Mouse (Mus musculus) liver, embryonic 11.5 days (tissue): ENCODE results near the gene Lipe. TPM values are rescaled to one million over a fixed set of nuclear protein-coding genes. Genes with fewer than 3 reads are reported as not detected.

ENCODE experiments used
- ATAC-seq: fragments of 200-750 bp; cut with Nextera tagmentation; replicated peaks from 2 replicates; pipeline ENCODE4 v1.8.0; 2017; ENCODE audit warnings: moderate number of reproducible peaks, mild to moderate bottlenecking, moderate TSS enrichment, moderate library complexity; ENCODE audit not compliant: low FRiP score
- DNase-seq: peaks from one replicate; pipeline ENCODE4 v3.0.0-alpha.2; 2017; ENCODE audit warnings: low spot score
- H3K27ac ChIP-seq: fragments of 300-500 bp; sonication (generic); 2 replicates; pipeline ENCODE4 v1.5.1; 2014; ENCODE audit warnings: mild to moderate bottlenecking, low read depth, low read length, control low read depth
- H3K27me3 ChIP-seq: fragments of 300-500 bp; sonication (generic); replicated peaks from 2 replicates; pipeline ENCODE4 v1.6.1; 2014; ENCODE audit warnings: low read length, mixed read lengths; ENCODE audit not compliant: control insufficient read depth, insufficient read depth
- H3K36me3 ChIP-seq: fragments of 300-500 bp; sonication (generic); 2 replicates; pipeline ENCODE4 v1.6.1; 2014; ENCODE audit warnings: mild to moderate bottlenecking, low read length, moderate library complexity, mixed read lengths; ENCODE audit not compliant: control insufficient read depth, insufficient read depth
- H3K4me1 ChIP-seq: fragments of 300-500 bp; sonication (generic); replicated peaks from 2 replicates; pipeline ENCODE4 v1.6.1; 2014; ENCODE audit warnings: low read length, mixed read lengths; ENCODE audit not compliant: control insufficient read depth, insufficient read depth
- H3K4me2 ChIP-seq: fragments of 300-500 bp; sonication (generic); 2 replicates; pipeline ENCODE4 v1.6.1; 2014; ENCODE audit warnings: mild to moderate bottlenecking, control low read depth, moderate library complexity
- H3K4me3 ChIP-seq: fragments of 300-500 bp; sonication (generic); 2 replicates; pipeline ENCODE4 v1.5.1; 2014; ENCODE audit warnings: low read depth, low read length, control low read depth
- H3K9ac ChIP-seq: fragments of 300-500 bp; sonication (generic); 2 replicates; pipeline ENCODE4 v1.6.1; 2014; ENCODE audit warnings: low read depth, low read length, control low read depth
- H3K9me3 ChIP-seq: fragments of 300-500 bp; sonication (generic); 2 replicates; pipeline ENCODE4 v1.6.1; 2016; ENCODE audit warnings: low read length, inconsistent platforms, mixed read lengths; ENCODE audit not compliant: control insufficient read depth
- WGBS: fragments of 180-500 bp; shearing (Covaris S2); extraction: QIAGEN DNeasy Blood & Tissue Kit; methylation state at CpG from one replicate; pipeline ENCODE4 v1.1.7; 2014; 5-methylcytosine and 5-hydroxymethylcytosine counted together
- polyA plus RNA-seq: library from polyadenylated mRNA; unstranded; fragments of >200 nt; fragmentation: Nextera tagmentation; extraction: Ambion mirVana; gene quantifications from 2 replicates; pipeline ENCODE4 v1.2.1, GENCODE M21; 2014

Gene Lipe
- polyA plus RNA-seq, 1 experiment from 2014 or later, result 2.3 TPM

GRCm38 (mm10) chr7:25339329-25339728 is 59.2 kb downstream of the Lipe start:
- H3K4me1 ChIP-seq, result no peaks in the 10 kb centered on the region
- H3K9ac ChIP-seq, result no peak overlapping the region
- ATAC-seq, result no peak
- DNase-seq, result no peak
- H3K4me2 ChIP-seq, result no peak overlapping the region
- peaks cover 2% of the 10 kb centered on the region; the same call in 1 of the 2 replicates for H3K36me3 ChIP-seq
- WGBS, result 86% methylated on average over 9 of the region's 9 CpGs
- H3K4me3 ChIP-seq, result no peak overlapping the region
- H3K9me3 ChIP-seq, result no peaks in the 10 kb centered on the region
- H3K27me3 ChIP-seq, result no peaks in the 10 kb centered on the region
- H3K27ac ChIP-seq, result no peak overlapping the region

- Histone ChIP-seq H3K36me3 (peaks cover 9% of the 10 kb centered on the region; the same call in 1 of the 2 replicates), H3K4me3 (no peak overlapping the region), H3K27me3 (no peaks in the 10 kb centered on the region), H3K4me2 (no peak overlapping the region), H3K9me3 (no peaks in the 10 kb centered on the region), H3K9ac (no peak overlapping the region), H3K27ac (no peak overlapping the region), H3K4me1 (peaks cover 2% of the 10 kb centered on the region; the same call in 1 of the 2 replicates)
- DNase-seq (no peak), ATAC-seq (no peak)
- WGBS, result 82% methylated on average over 12 of the region's 12 CpGs
These were observed 64.0 kb downstream of the Lipe start for GRCm38 (mm10) chr7:25334472-25334871.

- no peak overlapping the region for H3K4me2 ChIP-seq
- peaks cover 2% of the 10 kb centered on the region; the same call in 1 of the 2 replicates for H3K4me1 ChIP-seq
- no peak overlapping the region for H3K27ac ChIP-seq
- H3K9ac ChIP-seq, result no peak overlapping the region
- peaks cover 9% of the 10 kb centered on the region; the same call in 1 of the 2 replicates for H3K36me3 ChIP-seq
- H3K9me3 ChIP-seq, result no peaks in the 10 kb centered on the region
- no peak overlapping the region for H3K4me3 ChIP-seq
- DNase-seq (peak; percentile 58), ATAC-seq (peak; percentile 65; the same call in 1 of the 2 replicates)
- 42% methylated on average over 16 of the region's 16 CpGs for WGBS
- H3K27me3 ChIP-seq, result no peaks in the 10 kb centered on the region
These were observed 64.8 kb downstream of the Lipe start for GRCm38 (mm10) chr7:25333596-25334307.

Other genes with a start within 250 kb of the Lipe start
- 2.2 and 3.2 TPM in 2 replicates for gene Pou2f2, start 219.0 kb downstream of the Lipe start, polyA plus RNA-seq
- gene Dedd2, start 178.1 kb downstream of the Lipe start, polyA plus RNA-seq, result 19.6 and 21.1 TPM in 2 replicates
- 4.0 and 4.2 TPM in 2 replicates for gene Zfp526, start 177.3 kb downstream of the Lipe start, polyA plus RNA-seq
- 11.0 and 13.0 TPM in 2 replicates for gene Gsk3a, start 160.9 kb downstream of the Lipe start, polyA plus RNA-seq
- 13.8 and 16.4 TPM in 2 replicates for gene Erf, start 147.9 kb downstream of the Lipe start, polyA plus RNA-seq
- gene Cic, start 131.0 kb downstream of the Lipe start, polyA plus RNA-seq, result 21.6 and 25.2 TPM in 2 replicates
- gene Pafah1b3, start 100.7 kb downstream of the Lipe start, polyA plus RNA-seq, result 104 and 106 TPM in 2 replicates
- gene Prr19, start 97.3 kb downstream of the Lipe start, polyA plus RNA-seq, result 0.32 and 0.68 TPM in 2 replicates
- gene Tmem145, start 92.6 kb downstream of the Lipe start, polyA plus RNA-seq, result 0.16 and 0.32 TPM in 2 replicates
- gene Megf8, start 81.5 kb downstream of the Lipe start, polyA plus RNA-seq, result 5.1 and 5.5 TPM in 2 replicates
- gene Cnfn, start 29.0 kb downstream of the Lipe start, polyA plus RNA-seq, result not detected in 2 replicates
- 0.38 TPM in 1 of 2 replicates, not detected in the other for gene Cxcl17, start 14.2 kb upstream of the Lipe start, polyA plus RNA-seq
- gene Ceacam1, start 78.9 kb upstream of the Lipe start, polyA plus RNA-seq, result 2.3 and 3.6 TPM in 2 replicates
- not detected in 2 replicates for gene Ceacam2, start 141.1 kb upstream of the Lipe start, polyA plus RNA-seq
- gene Erich4, start 217.2 kb upstream of the Lipe start, polyA plus RNA-seq, result not detected in 2 replicates
- 23.3 and 24.8 TPM in 2 replicates for gene Dmac2, start 220.7 kb upstream of the Lipe start, polyA plus RNA-seq
- 2.3 and 3.1 TPM in 2 replicates for gene B3gnt8, start 227.9 kb upstream of the Lipe start, polyA plus RNA-seq